Mouse (Mus musculus) limb, embryonic 14.5 days (tissue): ENCODE data around the gene Mrps6. TPM values are rescaled to one million over a fixed set of nuclear protein-coding genes. Genes with fewer than 3 reads are reported as not detected.
A peak's percentile ranks its signal among the peaks of the same experiment; 100 is the strongest.

ENCODE experiments used
- ATAC-seq: fragments of 200-750 bp; cut with Nextera tagmentation; 2 replicates; pipeline ENCODE4 v1.8.0; 2017; ENCODE audit warnings: low read depth, moderate number of reproducible peaks, moderate TSS enrichment; ENCODE audit not compliant: low FRiP score
- DNase-seq: peaks from one replicate; pipeline ENCODE4 v3.0.0-alpha.2; 2015; ENCODE audit warnings: low spot score
- H3K27ac ChIP-seq: fragments of 300-500 bp; sonication (generic); replicated peaks from 2 replicates; pipeline ENCODE4 v1.5.1; 2014; ENCODE audit warnings: low read depth, mild to moderate bottlenecking, low read length, moderate library complexity, mixed read lengths
- H3K27me3 ChIP-seq: fragments of 300-500 bp; sonication (generic); 2 replicates; pipeline ENCODE4 v1.6.1; 2014; ENCODE audit warnings: low read length, mixed read lengths; ENCODE audit not compliant: control insufficient read depth, insufficient read depth
- H3K36me3 ChIP-seq: fragments of 300-500 bp; sonication (generic); 2 replicates; pipeline ENCODE4 v1.6.1; 2014; ENCODE audit warnings: mild to moderate bottlenecking, low read length, moderate library complexity, mixed read lengths; ENCODE audit not compliant: control insufficient read depth, insufficient read depth
- H3K4me1 ChIP-seq: fragments of 300-500 bp; sonication (generic); 2 replicates; pipeline ENCODE4 v1.6.1; 2014; ENCODE audit warnings: antibody characterized with exemption, low read length, mixed read lengths; ENCODE audit not compliant: control insufficient read depth, insufficient read depth
- H3K4me2 ChIP-seq: fragments of 300-500 bp; sonication (generic); replicated peaks from 2 replicates; pipeline ENCODE4 v1.6.1; 2014; ENCODE audit warnings: low read depth, mild to moderate bottlenecking, low read length, moderate library complexity; ENCODE audit not compliant: severe bottlenecking
- H3K4me3 ChIP-seq: fragments of 300-500 bp; sonication (generic); replicated peaks from 2 replicates; pipeline ENCODE4 v1.5.1; 2014; ENCODE audit warnings: low read length
- H3K9ac ChIP-seq: fragments of 300-500 bp; sonication (generic); 2 replicates; pipeline ENCODE4 v1.6.1; 2014; ENCODE audit warnings: mild to moderate bottlenecking, low read depth, low read length, moderate library complexity; ENCODE audit not compliant: severe bottlenecking
- H3K9me3 ChIP-seq: fragments of 300-500 bp; sonication (generic); 2 replicates; pipeline ENCODE4 v1.6.1; 2016; ENCODE audit warnings: low read length; ENCODE audit not compliant: control insufficient read depth
- POLR2A ChIP-seq: fragments of 200-500 bp; IDR thresholded peaks from 2 replicates; pipeline ENCODE4 v1.8.0; 2012; ENCODE audit warnings: inconsistent platforms, mild to moderate bottlenecking, moderate library complexity, borderline replicate concordance; ENCODE audit not compliant: insufficient read depth, insufficient read length; ENCODE audit errors: extremely low read depth
- WGBS: fragments of 180-500 bp; shearing (Covaris S2); extraction: QIAGEN DNeasy Blood & Tissue Kit; methylation state at CpG from one replicate; pipeline ENCODE4 v1.1.7; 2014; 5-methylcytosine and 5-hydroxymethylcytosine counted together
- polyA plus RNA-seq, 2 experiments: library from polyadenylated mRNA; depleted of rRNA in 1 of 2; stranded (reverse) in 1 of 2; unstranded in 1 of 2; fragments of >200 nt; fragmentation: Nextera tagmentation in 1 of 2; extraction: Ambion mirVana in 1 of 2; gene quantifications; 2 replicates each; pipeline versions ENCODE4 v1.2.1 to v1.2.3; 2012 to 2014

Gene Mrps6
- polyA plus RNA-seq, 2 experiments = 49.5 to 101 TPM

DNA sequence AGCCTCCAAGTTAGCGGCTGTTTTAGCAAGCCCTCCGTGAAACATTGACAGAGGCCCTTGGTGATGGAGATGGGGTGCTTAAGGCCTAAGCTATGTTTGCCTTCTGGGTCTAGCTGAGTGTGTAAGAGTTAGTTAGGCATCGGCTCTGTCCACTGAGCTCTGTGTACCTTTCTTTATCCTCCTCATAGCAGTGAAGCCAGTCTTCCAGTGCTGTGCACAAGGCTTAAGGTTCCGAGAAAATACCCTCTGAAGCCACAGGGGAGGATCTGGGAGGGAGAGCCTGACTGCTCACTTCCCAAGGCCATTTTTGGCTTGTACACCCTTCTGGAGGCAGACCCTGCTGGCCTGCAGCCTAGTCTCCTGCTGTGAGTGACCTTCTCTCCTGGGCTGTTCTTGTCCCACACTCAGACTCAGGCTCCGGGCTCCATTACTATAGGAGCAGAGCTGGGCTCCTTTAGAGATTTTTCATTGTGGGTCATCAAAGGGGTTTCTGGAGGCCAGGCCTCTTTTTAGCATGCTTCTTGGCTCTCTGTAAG is 56.7 kb downstream of the Mrps6 start:
- TF ChIP-seq POLR2A = no peak
- no peaks in the 10 kb centered on the region for H3K9me3 ChIP-seq
- ATAC-seq (no peak), DNase-seq (no peak)
- 78% methylated on average over 5 of the region's 5 CpGs for WGBS
- H3K4me1 ChIP-seq = peaks cover 16% of the 10 kb centered on the region
- no peak overlapping the region for H3K27ac ChIP-seq
- H3K27me3 ChIP-seq = no peaks in the 10 kb centered on the region
- peaks cover 19% of the 10 kb centered on the region for H3K36me3 ChIP-seq
- no peak overlapping the region for H3K4me3 ChIP-seq
- H3K4me2 ChIP-seq = no peak overlapping the region
- H3K9ac ChIP-seq = no peak overlapping the region

DNA sequence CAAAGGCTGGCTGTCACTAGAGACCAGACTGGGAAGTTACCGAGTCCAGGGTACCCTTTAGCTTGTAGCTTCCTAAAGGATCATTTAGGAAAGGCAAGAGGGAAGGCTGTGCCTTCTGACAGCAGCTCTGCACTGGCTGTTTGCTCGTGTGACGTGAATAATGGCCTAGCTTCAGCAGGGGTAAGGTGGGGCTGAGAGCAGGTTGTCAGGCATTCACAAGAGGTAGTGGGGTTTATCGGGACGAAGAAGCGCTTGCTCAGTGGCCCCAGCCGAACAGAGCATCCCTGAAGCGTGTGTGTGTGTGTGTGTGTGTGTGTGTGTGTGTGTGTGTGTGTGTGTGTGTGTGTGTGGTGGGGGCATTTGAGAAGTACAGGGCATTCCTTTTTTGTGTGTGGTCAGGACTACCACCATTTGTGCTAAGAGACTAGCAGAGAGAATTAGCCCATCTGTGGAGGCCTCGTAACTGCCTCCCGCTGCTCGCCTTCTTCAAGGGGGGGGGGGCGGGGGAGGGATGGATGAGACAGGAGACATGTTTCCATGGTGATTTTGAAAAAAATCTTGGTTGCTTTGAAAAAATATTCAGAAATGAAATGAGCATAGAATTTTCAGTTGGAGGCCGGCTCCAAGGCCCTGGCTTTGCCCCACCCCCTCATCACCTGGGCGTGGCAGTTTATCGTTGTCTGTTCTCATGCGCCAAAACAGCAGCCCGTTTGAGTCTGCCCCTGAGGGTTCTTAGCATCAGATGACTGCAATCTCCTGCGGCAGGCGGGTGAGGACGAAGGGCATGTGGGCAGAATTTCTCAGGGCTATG is 57.7 kb downstream of the Mrps6 start:
- H3K4me2 ChIP-seq = no peak overlapping the region
- no peaks in the 10 kb centered on the region for H3K9me3 ChIP-seq
- TF ChIP-seq POLR2A = no peak
- H3K36me3 ChIP-seq = peaks cover 19% of the 10 kb centered on the region
- DNase-seq (no peak), ATAC-seq (0 out of 2 replicates have a peak, but pooled peaks have one; percentile 41)
- H3K27ac ChIP-seq = no peak overlapping the region
- peaks cover 16% of the 10 kb centered on the region for H3K4me1 ChIP-seq
- H3K27me3 ChIP-seq = no peaks in the 10 kb centered on the region
- no peak overlapping the region for H3K4me3 ChIP-seq
- WGBS = 30% methylated on average over 20 of the region's 20 CpGs
- H3K9ac ChIP-seq = no peak overlapping the region

GRCm38 (mm10) chr16:92117337-92118209 is 59.5 kb downstream of the Mrps6 start:
- ATAC-seq (no peak), DNase-seq (no peak)
- Histone ChIP-seq H3K27ac (no peak overlapping the region), H3K27me3 (no peaks in the 10 kb centered on the region), H3K4me3 (no peak overlapping the region), H3K4me2 (no peak overlapping the region), H3K9ac (no peak overlapping the region), H3K9me3 (no peaks in the 10 kb centered on the region), H3K4me1 (peaks cover 16% of the 10 kb centered on the region), H3K36me3 (peaks cover 10% of the 10 kb centered on the region; the same call in 1 of the 2 replicates)
- TF ChIP-seq POLR2A = no peak
- WGBS = 58% methylated on average over 9 of the region's 9 CpGs

GRCm38 (mm10) chr16:92119013-92119515 is 61.0 kb downstream of the Mrps6 start:
- no peaks in the 10 kb centered on the region for H3K27me3 ChIP-seq
- TF ChIP-seq POLR2A = no peak
- no peak for DNase-seq
- H3K36me3 ChIP-seq = 0 out of 2 replicates have a peak, but pooled peaks cover under 1% of the 10 kb centered on the region
- H3K9me3 ChIP-seq = no peaks in the 10 kb centered on the region
- H3K4me1 ChIP-seq = peaks cover 16% of the 10 kb centered on the region
- WGBS = 49% methylated on average over 13 of the region's 13 CpGs
- H3K27ac ChIP-seq = no peak overlapping the region
- no peak overlapping the region for H3K4me3 ChIP-seq
- ATAC-seq = no peak
- peak overlapping the region; percentile 31; the same call in 1 of the 2 replicates for H3K9ac ChIP-seq
- no peak overlapping the region for H3K4me2 ChIP-seq
